Mouse (Mus musculus): Measurements from ENCODE around the gene Mrps5. TPM values are rescaled to one million over a fixed set of nuclear protein-coding genes. Genes with fewer than 3 reads are reported as not detected.
"Not testable (repeated sequence)": the region's sequence is repeated elsewhere in the genome, so short reads cannot be mapped to it uniquely, and the experiment has no call there.

Mrps5 gene
- total RNA-seq, 2 experiments from 2014 or later: 82.1 to 94.5 TPM

GRCm38 (mm10) chr2:127584436-127584858 lies 2.6 kb upstream of the Mrps5 start:
- peak overlapping the region; percentile 90 for H3K4me3 ChIP-seq
- intact Hi-C loops (cut with DNase I): no loop called here
- peak; percentile 91 to 92 for DNase-seq (ENCODE audit: extremely low spot score in 1 of 2, low spot score in 2 of 2)
- peak overlapping the region; percentile 70; the same call in 1 of the 2 replicates for H3K27ac ChIP-seq
- TF ChIP-seq CTCF (IDR thresholded peaks at IDR 0.05): no peak; the same call in 1 of the 2 replicates

- Histone ChIP-seq H3K4me3 (peak overlapping the region; percentile 97), H3K27ac (peak overlapping the region; percentile 100)
- no peak for DNase-seq (ENCODE audit: extremely low spot score in 1 of 2, low spot score in 2 of 2)
- intact Hi-C loops (cut with DNase I): no loop called here
- TF ChIP-seq CTCF (IDR thresholded peaks at IDR 0.05): no peak
Measured at GRCm38 (mm10) chr2:127587514-127587844, 457 bp downstream of the Mrps5 start.

- no peak for TF ChIP-seq CTCF (IDR thresholded peaks at IDR 0.05)
- no peak for DNase-seq (ENCODE audit: extremely low spot score in 1 of 2, low spot score in 2 of 2)
- Histone ChIP-seq H3K27ac (no peak overlapping the region), H3K4me3 (no peak overlapping the region)
- intact Hi-C loops (cut with DNase I): no loop called here
Measured at GRCm38 (mm10) chr2:127588897-127589296, 1.9 kb downstream of the Mrps5 start.

GRCm38 (mm10) chr2:127590204-127590603 lies 3.2 kb downstream of the Mrps5 start:
- no peak for TF ChIP-seq CTCF (IDR thresholded peaks at IDR 0.05)
- peak overlapping the region; percentile 16 for H3K4me3 ChIP-seq
- intact Hi-C loops (cut with DNase I): no loop called here
- no peak overlapping the region for H3K27ac ChIP-seq
- no peak for DNase-seq (ENCODE audit: extremely low spot score in 1 of 2, low spot score in 2 of 2)

GRCm38 (mm10) chr2:127590840-127591239 lies 3.8 kb downstream of the Mrps5 start:
- intact Hi-C loops (cut with DNase I): no loop called here
- Histone ChIP-seq H3K27ac (no peak overlapping the region), H3K4me3 (no peak overlapping the region; the same call in 1 of the 2 replicates)
- TF ChIP-seq CTCF (IDR thresholded peaks at IDR 0.05): peak; percentile 48
- DNase-seq (ENCODE audit: extremely low spot score in 1 of 2, low spot score in 2 of 2): no peak

GRCm38 (mm10) chr2:127603383-127603782 lies 16.4 kb downstream of the Mrps5 start:
- H3K27ac ChIP-seq; intact Hi-C loops (cut with DNase I); DNase-seq (ENCODE audit: extremely low spot score in 1 of 2, low spot score in 2 of 2); H3K4me3 ChIP-seq: not testable (repeated sequence)

- no peak for DNase-seq (ENCODE audit: extremely low spot score in 1 of 2, low spot score in 2 of 2)
- Histone ChIP-seq H3K4me3 (no peak overlapping the region), H3K27ac (no peak overlapping the region)
- intact Hi-C loops (cut with DNase I): loop anchor here (5.0 kb wide), 2 partner anchors 77 to 242 kb away; no protein-coding TSS in a partner anchor
- TF ChIP-seq CTCF (IDR thresholded peaks at IDR 0.05): no peak
Measured at GRCm38 (mm10) chr2:127605203-127605602, 18.2 kb downstream of the Mrps5 start.

- DNase-seq (ENCODE audit: extremely low spot score in 1 of 2, low spot score in 2 of 2): no peak
- no peak overlapping the region for H3K4me3 ChIP-seq
- no peak overlapping the region; the same call in 1 of the 2 replicates for H3K27ac ChIP-seq
- intact Hi-C loops (cut with DNase I): loop anchor here (2.0 to 5.0 kb wide), 3 partner anchors 61 to 239 kb away; no protein-coding TSS in a partner anchor
- peak; percentile 66 for TF ChIP-seq CTCF (IDR thresholded peaks at IDR 0.05)
Measured at GRCm38 (mm10) chr2:127608234-127608633, 21.2 kb downstream of the Mrps5 start.

GRCm38 (mm10) chr2:127608986-127609385 lies 22.0 kb downstream of the Mrps5 start:
- H3K27ac ChIP-seq: no peak overlapping the region
- intact Hi-C loops (cut with DNase I): loop anchor here (2.0 to 5.0 kb wide), 3 partner anchors 60 to 238 kb away; no protein-coding TSS in a partner anchor

GRCm38 (mm10) chr2:127611386-127611785 lies 24.4 kb downstream of the Mrps5 start:
- no peak for DNase-seq (ENCODE audit: extremely low spot score in 1 of 2, low spot score in 2 of 2)
- Histone ChIP-seq H3K27ac (peak overlapping the region; percentile 66), H3K4me3 (no peak overlapping the region)
- intact Hi-C loops (cut with DNase I): no loop called here
- no peak; the same call in 1 of the 2 replicates for TF ChIP-seq CTCF (IDR thresholded peaks at IDR 0.05)

More at GRCm38 (mm10) chr2:127608986-127609385, 22.0 kb downstream of the Mrps5 start:
- H3K4me3 ChIP-seq: no peak overlapping the region
- TF ChIP-seq CTCF (IDR thresholded peaks at IDR 0.05): no peak
- no peak for DNase-seq (ENCODE audit: extremely low spot score in 1 of 2, low spot score in 2 of 2)

- intact Hi-C loops (cut with DNase I): no loop called here
- no peak overlapping the region for H3K4me3 ChIP-seq
- no peak for TF ChIP-seq CTCF (IDR thresholded peaks at IDR 0.05)
- peak overlapping the region; percentile 66 for H3K27ac ChIP-seq
- DNase-seq (ENCODE audit: extremely low spot score in 1 of 2, low spot score in 2 of 2): no peak
Measured at GRCm38 (mm10) chr2:127612288-127612687, 25.3 kb downstream of the Mrps5 start.

GRCm38 (mm10) chr2:127619311-127619710 lies 32.3 kb downstream of the Mrps5 start:
- H3K4me3 ChIP-seq: no peak overlapping the region
- DNase-seq (ENCODE audit: extremely low spot score in 1 of 2, low spot score in 2 of 2): no peak
- intact Hi-C loops (cut with DNase I): no loop called here
- no peak overlapping the region for H3K27ac ChIP-seq
- no peak for TF ChIP-seq CTCF (IDR thresholded peaks at IDR 0.05)

- no peak for DNase-seq (ENCODE audit: extremely low spot score in 1 of 2, low spot score in 2 of 2)
- intact Hi-C loops (cut with DNase I): no loop called here
Measured at GRCm38 (mm10) chr2:127622065-127622464, 35.0 kb downstream of the Mrps5 start.

More at GRCm38 (mm10) chr2:127622065-127622464, 35.0 kb downstream of the Mrps5 start:
- H3K27ac ChIP-seq: no peak overlapping the region
- no peak for TF ChIP-seq CTCF (IDR thresholded peaks at IDR 0.05)
- H3K4me3 ChIP-seq: no peak overlapping the region
